Mouse (Mus musculus) ovary, adult 18-20 months (tissue): ENCODE measurements around the gene Syap1.
A peak's percentile ranks its signal among the peaks of the same experiment; 100 is the strongest.

Experiments
- DNase-seq: peaks from one replicate; pipeline ENCODE4 v3.0.0; 2022; ENCODE audit warnings: low spot score, mixed read lengths

Gene Syap1

DNA sequence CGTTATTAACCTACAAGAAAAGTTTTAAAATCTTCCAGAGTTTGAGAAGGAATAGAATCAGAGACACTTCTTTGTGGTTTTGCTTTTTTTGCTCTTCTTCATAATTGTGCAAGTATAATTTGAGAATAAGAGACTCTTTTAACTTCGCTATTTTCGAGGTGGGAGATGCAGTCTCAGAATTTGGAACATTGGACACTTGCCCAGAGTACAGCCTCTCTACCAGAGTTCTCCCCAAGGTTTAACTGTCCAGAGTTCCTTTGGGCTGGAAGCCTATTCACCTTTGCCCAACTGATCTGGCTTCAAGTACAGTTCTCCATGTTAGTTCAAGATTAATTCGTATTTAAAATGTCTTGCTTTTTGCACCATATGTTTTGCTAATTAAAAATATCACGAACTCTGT is 58.5 kb downstream of the Syap1 start:
- no peak for DNase-seq

GRCm38 (mm10) chrX:162829203-162829708 is 59.0 kb downstream of the Syap1 start, which contains the start of gene Txlng:
Gene Txlng (minus strand): TSS chrX:162829454.
- DNase-seq, result peak; percentile 97

- DNase-seq, result no peak
These were observed 59.5 kb downstream of the Syap1 start for GRCm38 (mm10) chrX:162828783-162829182.

- DNase-seq, result no peak
These were observed 60.2 kb downstream of the Syap1 start for GRCm38 (mm10) chrX:162828016-162828415.
